Mouse (Mus musculus) erythroid progenitor cell, adult 5-6 weeks (primary cell): ENCODE data around the gene Cry1. TPM values are rescaled to one million over a fixed set of nuclear protein-coding genes. Genes with fewer than 3 reads are reported as not detected.

Source experiments
- total RNA-seq, 2 experiments: library from RNA; stranded (forward) in 1 of 2; stranded (reverse) in 1 of 2; fragments of 150-400 nt in 1 of 2; fragments of 186-747, 209-891 nt in 1 of 2; gene quantifications; 2 replicates each; pipeline versions ENCODE4 v1.2.3 to v1.2.4; 2015 to 2017; ENCODE audit warnings: low replicate concordance in 2 of 2

Cry1 gene
- total RNA-seq, 2 experiments from 2014 or later, result 7.1 to 7.6 TPM

Other genes with a start within 250 kb of the Cry1 start
- gene Fhl4, start 82.6 kb downstream of the Cry1 start, total RNA-seq (2015; ENCODE audit: low replicate concordance), result not detected in 2 replicates
- gene Fhl4, start 82.6 kb downstream of the Cry1 start, total RNA-seq (2017; ENCODE audit: low replicate concordance), result not detected in 2 replicates
- gene Tmem263, start 82.4 kb downstream of the Cry1 start, total RNA-seq (2015; ENCODE audit: low replicate concordance), result 10.1 and 11.7 TPM in 2 replicates
- 4.4 and 12.6 TPM in 2 replicates for gene Tmem263, start 82.4 kb downstream of the Cry1 start, total RNA-seq (2017; ENCODE audit: low replicate concordance)
- 11.2 TPM in 1 of 2 replicates, not detected in the other for gene Mterf2, start 57.0 kb downstream of the Cry1 start, total RNA-seq (2015; ENCODE audit: low replicate concordance)
- 4.2 TPM in 1 of 2 replicates, not detected in the other for gene Mterf2, start 57.0 kb downstream of the Cry1 start, total RNA-seq (2017; ENCODE audit: low replicate concordance)
- gene Btbd11, start 201.8 kb upstream of the Cry1 start, total RNA-seq (2015; ENCODE audit: low replicate concordance), result 1.1 and 1.3 TPM in 2 replicates
- gene Btbd11, start 201.8 kb upstream of the Cry1 start, total RNA-seq (2017; ENCODE audit: low replicate concordance), result 1.1 TPM in 1 of 2 replicates, not detected in the other